Mouse (Mus musculus) limb, embryonic 12.5 days (tissue): Measurements from ENCODE around the gene Supt6. TPM values are rescaled to one million over a fixed set of nuclear protein-coding genes. Genes with fewer than 3 reads are reported as not detected.

ENCODE experiments used
- ATAC-seq: fragments of 200-750 bp; cut with Nextera tagmentation; 2 replicates; pipeline ENCODE4 v1.8.0; 2017; ENCODE audit warnings: low read depth, moderate TSS enrichment; ENCODE audit not compliant: insufficient number of reproducible peaks, insufficient read depth, low FRiP score, low TSS enrichment
- H3K27ac ChIP-seq: fragments of 300-500 bp; sonication (generic); 2 replicates; pipeline ENCODE4 v1.5.1; 2016; ENCODE audit warnings: mild to moderate bottlenecking, moderate library complexity
- H3K27me3 ChIP-seq: fragments of 300-500 bp; sonication (generic); 2 replicates; pipeline ENCODE4 v1.6.1; 2016; ENCODE audit warnings: mild to moderate bottlenecking, moderate library complexity
- H3K36me3 ChIP-seq: fragments of 300-500 bp; sonication (generic); 2 replicates; pipeline ENCODE4 v1.6.1; 2016; ENCODE audit warnings: mild to moderate bottlenecking, moderate library complexity
- H3K4me1 ChIP-seq: fragments of 300-500 bp; sonication (generic); replicated peaks from 2 replicates; pipeline ENCODE4 v1.6.1; 2016
- H3K4me2 ChIP-seq: fragments of 300-500 bp; sonication (generic); 2 replicates; pipeline ENCODE4 v1.6.1; 2016; ENCODE audit warnings: mild to moderate bottlenecking, moderate library complexity
- H3K4me3 ChIP-seq: fragments of 300-500 bp; sonication (generic); replicated peaks from 2 replicates; pipeline ENCODE4 v1.5.1; 2016; ENCODE audit warnings: mild to moderate bottlenecking
- H3K9ac ChIP-seq: fragments of 300-500 bp; sonication (generic); replicated peaks from 2 replicates; pipeline ENCODE4 v1.6.1; 2016; ENCODE audit warnings: mild to moderate bottlenecking, moderate library complexity
- H3K9me3 ChIP-seq: fragments of 300-500 bp; sonication (generic); 2 replicates; pipeline ENCODE4 v1.6.1; 2016; ENCODE audit warnings: mild to moderate bottlenecking, moderate library complexity
- WGBS: fragments of 180-500 bp; shearing (Covaris S2); methylation state at CpG from one replicate; pipeline ENCODE4 v1.1.7; 2016; 5-methylcytosine and 5-hydroxymethylcytosine counted together
- polyA plus RNA-seq: library from polyadenylated mRNA; unstranded; fragments of >200 nt; fragmentation: Nextera tagmentation; extraction: Ambion mirVana; gene quantifications from 2 replicates; pipeline ENCODE4 v1.2.1, GENCODE M21; 2016

The Supt6 gene
- polyA plus RNA-seq, 1 experiment from 2014 or later, result 36.8 TPM

DNA sequence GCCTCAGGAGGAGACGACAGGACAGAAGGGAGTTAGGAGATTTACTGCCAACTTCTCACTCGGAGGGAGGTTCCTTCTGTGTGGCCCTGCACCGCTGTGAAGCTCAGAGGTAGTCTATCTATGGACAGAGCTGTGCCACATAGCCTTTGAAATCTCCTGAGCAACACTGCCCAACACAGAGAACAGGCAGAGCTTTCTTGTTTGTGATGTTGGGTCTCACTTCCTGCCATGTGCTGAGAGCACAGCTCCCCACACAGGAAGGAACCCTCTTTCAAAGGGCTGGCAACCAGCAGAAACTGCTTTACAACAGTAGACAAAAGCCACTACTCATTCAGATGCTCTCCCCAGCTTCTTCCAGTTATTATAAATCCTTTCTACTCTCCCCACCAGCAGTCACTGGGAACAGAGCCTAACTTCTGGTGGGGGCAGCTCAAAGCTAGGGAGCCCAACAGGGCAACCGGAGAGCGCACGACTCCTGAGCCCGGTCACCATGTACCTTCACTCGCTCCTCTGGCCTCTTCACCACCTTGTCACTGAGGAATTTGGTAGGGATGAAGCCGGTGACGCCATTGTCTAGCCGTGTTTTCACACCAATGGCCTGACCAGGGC is 30.0 kb downstream of the Supt6 start:
- WGBS, result 87% methylated on average over 11 of the region's 11 CpGs
- Histone ChIP-seq H3K36me3 (peaks cover 98% of the 10 kb centered on the region), H3K9me3 (no peaks in the 10 kb centered on the region), H3K27ac (no peak overlapping the region), H3K4me1 (no peaks in the 10 kb centered on the region), H3K9ac (no peak overlapping the region), H3K27me3 (no peaks in the 10 kb centered on the region), H3K4me3 (no peak overlapping the region), H3K4me2 (no peak overlapping the region)
- no peak for ATAC-seq

DNA sequence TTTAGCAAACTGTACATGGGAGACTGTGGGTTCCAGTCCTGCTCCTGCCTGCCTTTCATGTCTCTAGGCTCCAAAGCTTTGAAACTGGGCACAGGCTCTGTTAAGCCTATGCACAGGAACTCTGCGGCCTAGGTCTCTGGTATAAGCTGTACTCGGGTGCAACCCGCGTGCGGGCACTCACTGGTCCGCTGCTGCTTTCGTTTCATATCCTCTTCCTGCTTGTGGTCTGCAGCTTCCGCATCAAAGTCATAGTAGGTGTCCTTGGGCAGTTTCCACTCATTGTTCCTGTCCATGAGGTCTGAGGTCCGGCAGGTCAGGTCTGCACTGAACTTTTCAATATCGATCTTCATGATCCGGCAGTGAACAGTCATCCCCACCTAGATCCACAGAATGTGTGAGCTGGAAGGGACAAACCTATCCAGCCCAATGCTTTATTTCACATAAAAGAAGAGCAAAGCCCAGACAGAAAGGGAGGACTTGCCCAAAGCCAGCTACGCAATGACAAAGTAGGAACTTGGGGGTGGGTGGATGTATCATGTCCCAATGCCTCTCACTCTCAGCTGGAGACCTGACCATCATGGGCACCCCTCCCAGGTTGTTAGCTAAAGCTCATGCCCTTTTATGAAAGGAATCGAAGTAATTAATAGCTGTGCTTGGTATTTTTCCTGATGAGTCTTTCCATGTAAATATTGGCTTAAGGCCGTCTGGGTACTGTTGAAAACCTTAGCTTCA is 32.5 kb downstream of the Supt6 start:
- Histone ChIP-seq H3K36me3 (peaks cover 99% of the 10 kb centered on the region), H3K4me3 (no peak overlapping the region), H3K9ac (no peak overlapping the region), H3K4me1 (no peaks in the 10 kb centered on the region), H3K4me2 (no peak overlapping the region), H3K9me3 (no peaks in the 10 kb centered on the region), H3K27ac (no peak overlapping the region), H3K27me3 (no peaks in the 10 kb centered on the region)
- no peak for ATAC-seq
- 95% methylated on average over 14 of the region's 14 CpGs for WGBS

- H3K27me3 ChIP-seq, result no peaks in the 10 kb centered on the region
- no peak overlapping the region for H3K27ac ChIP-seq
- H3K36me3 ChIP-seq, result peaks cover 100% of the 10 kb centered on the region
- no peaks in the 10 kb centered on the region for H3K9me3 ChIP-seq
- no peak overlapping the region for H3K9ac ChIP-seq
- H3K4me2 ChIP-seq, result no peak overlapping the region
- ATAC-seq, result no peak
- no peaks in the 10 kb centered on the region for H3K4me1 ChIP-seq
- no peak overlapping the region for H3K4me3 ChIP-seq
- 88% methylated on average over 5 of the region's 5 CpGs for WGBS
Measured at GRCm38 (mm10) chr11:78211513-78211912, 34.3 kb downstream of the Supt6 start.

DNA sequence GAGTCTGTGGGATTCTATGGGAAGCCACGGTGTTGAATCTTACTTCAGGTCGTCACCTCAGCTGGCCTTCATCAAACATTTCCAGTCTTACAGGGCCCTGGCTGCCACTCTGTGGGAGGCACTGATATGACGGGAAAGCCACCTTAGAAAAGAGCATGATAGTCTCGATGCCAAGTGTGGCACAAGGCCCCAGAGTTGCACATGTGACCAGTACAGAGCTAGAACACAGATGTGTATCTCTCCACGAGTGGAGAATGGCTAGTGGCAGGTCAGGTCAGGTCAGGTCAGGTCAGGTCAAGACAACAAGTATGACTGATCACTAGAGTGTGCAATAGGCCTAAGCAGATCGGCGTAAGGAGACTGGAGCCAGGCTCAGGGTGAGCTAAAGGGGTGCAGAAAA is 35.2 kb downstream of the Supt6 start:
- no peaks in the 10 kb centered on the region for H3K9me3 ChIP-seq
- no peaks in the 10 kb centered on the region for H3K27me3 ChIP-seq
- no peak overlapping the region for H3K27ac ChIP-seq
- H3K36me3 ChIP-seq, result peaks cover 100% of the 10 kb centered on the region
- ATAC-seq, result no peak
- no peak overlapping the region for H3K4me3 ChIP-seq
- no peaks in the 10 kb centered on the region for H3K4me1 ChIP-seq
- H3K4me2 ChIP-seq, result no peak overlapping the region
- WGBS, result 66% methylated on average over 7 of the region's 7 CpGs
- no peak overlapping the region for H3K9ac ChIP-seq

DNA sequence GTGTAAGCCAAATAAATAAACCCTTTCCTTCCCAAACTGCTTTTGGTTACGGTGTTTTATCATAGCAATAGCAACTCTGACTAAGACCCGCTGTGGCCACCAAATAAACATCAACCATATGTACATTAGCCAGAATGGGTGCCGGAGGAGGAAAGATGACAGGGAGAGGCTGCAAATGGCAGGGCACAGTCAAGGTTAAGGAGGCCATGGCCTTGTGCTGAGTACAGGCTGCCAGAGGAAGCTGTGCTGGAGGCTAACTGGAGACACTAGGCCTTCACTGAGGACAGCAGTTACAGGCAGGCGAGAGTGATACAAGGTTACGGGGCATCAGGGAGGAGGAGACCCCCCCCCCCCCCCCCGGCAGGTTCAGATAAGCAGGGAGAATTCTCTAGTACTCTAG is 35.9 kb downstream of the Supt6 start:
- H3K9me3 ChIP-seq, result no peaks in the 10 kb centered on the region
- peaks cover 100% of the 10 kb centered on the region for H3K36me3 ChIP-seq
- H3K27me3 ChIP-seq, result no peaks in the 10 kb centered on the region
- no peak overlapping the region for H3K9ac ChIP-seq
- no peaks in the 10 kb centered on the region for H3K4me1 ChIP-seq
- 84% methylated on average over 6 of the region's 6 CpGs for WGBS
- ATAC-seq, result no peak
- no peak overlapping the region for H3K4me2 ChIP-seq
- H3K27ac ChIP-seq, result no peak overlapping the region
- no peak overlapping the region for H3K4me3 ChIP-seq

- Histone ChIP-seq H3K27me3 (no peaks in the 10 kb centered on the region), H3K27ac (no peak overlapping the region), H3K4me1 (no peaks in the 10 kb centered on the region), H3K4me2 (no peak overlapping the region), H3K36me3 (peaks cover 93% of the 10 kb centered on the region), H3K9ac (no peak overlapping the region), H3K4me3 (no peak overlapping the region), H3K9me3 (no peaks in the 10 kb centered on the region)
- 89% methylated on average over 7 of the region's 7 CpGs for WGBS
- no peak for ATAC-seq
Measured at GRCm38 (mm10) chr11:78207190-78207589, 38.6 kb downstream of the Supt6 start.

DNA sequence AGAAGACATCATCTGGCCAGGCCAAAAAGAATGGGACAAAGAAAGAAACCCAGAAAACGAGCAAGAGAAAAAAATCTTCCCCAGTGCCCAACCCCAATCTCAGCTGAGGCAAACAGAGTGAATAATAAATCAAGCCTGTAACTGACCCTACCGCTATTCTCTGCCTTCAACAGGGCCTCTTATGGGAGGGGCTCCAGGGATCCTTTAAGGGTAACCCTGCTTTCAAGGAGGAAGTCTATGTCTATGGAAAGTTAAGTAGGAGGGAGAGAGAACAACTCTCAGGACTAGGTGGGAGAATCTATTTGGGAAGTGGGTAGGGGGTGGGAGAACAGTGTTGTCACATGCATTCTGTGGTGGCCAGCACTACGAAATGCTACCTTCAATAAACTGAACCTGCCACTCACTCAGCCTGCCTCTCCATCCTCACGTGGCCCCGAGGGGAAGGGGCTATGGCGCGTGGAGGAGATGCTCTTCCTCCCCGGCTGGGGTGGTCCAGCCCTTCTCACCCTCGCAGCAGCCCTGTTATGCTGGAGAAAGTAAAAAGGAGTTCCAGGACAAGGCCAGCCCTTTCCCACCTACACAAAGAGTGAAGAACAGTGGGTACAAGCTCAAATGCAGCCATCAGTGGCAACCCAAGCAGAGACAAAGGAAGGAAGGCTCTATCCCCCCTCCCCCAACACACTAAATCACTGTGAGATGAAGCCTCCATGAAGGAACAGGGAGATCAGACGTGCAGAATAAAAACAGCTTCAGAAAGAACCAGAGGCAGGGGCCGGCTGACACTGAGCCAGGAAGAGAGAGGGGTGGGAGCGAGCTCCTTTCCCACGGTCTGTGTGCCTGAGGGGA is 40.2 kb downstream of the Supt6 start:
- no peak overlapping the region for H3K4me2 ChIP-seq
- no peak overlapping the region for H3K9ac ChIP-seq
- no peaks in the 10 kb centered on the region for H3K27me3 ChIP-seq
- H3K4me3 ChIP-seq, result no peak overlapping the region
- 71% methylated on average over 13 of the region's 13 CpGs for WGBS
- H3K36me3 ChIP-seq, result peaks cover 77% of the 10 kb centered on the region
- no peak for ATAC-seq
- no peaks in the 10 kb centered on the region for H3K9me3 ChIP-seq
- H3K4me1 ChIP-seq, result no peaks in the 10 kb centered on the region
- H3K27ac ChIP-seq, result 0 out of 2 replicates have a peak overlapping the region, but pooled peaks have one; percentile 56

GRCm38 (mm10) chr11:78204287-78204686 is 41.5 kb downstream of the Supt6 start:
- 89% methylated on average over 6 of the region's 6 CpGs for WGBS
- Histone ChIP-seq H3K4me1 (no peaks in the 10 kb centered on the region), H3K9ac (no peak overlapping the region), H3K27ac (no peak overlapping the region), H3K9me3 (no peaks in the 10 kb centered on the region), H3K4me3 (no peak overlapping the region), H3K27me3 (no peaks in the 10 kb centered on the region), H3K36me3 (peaks cover 64% of the 10 kb centered on the region), H3K4me2 (no peak overlapping the region)
- no peak for ATAC-seq

DNA sequence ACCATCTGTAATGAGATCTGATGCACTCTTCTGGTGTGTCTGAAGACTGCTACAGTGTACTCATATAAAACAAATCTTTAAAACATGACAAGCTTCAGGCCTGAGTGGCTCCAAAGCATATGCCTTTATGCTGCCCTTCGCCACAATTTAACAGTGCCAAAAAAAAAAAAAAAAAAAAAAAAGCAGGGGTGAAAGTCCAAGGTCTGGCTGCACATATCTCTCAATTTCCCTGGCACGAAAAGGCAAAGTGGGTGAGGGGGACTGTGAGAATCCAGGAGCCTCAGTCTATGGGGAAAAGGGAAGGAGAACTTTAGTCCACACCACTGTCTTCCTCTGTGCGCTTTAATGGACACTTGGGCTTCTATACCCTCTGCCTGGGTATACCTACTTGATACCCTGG is 43.4 kb downstream of the Supt6 start:
- WGBS, result 85% methylated on average over 3 of the region's 3 CpGs
- Histone ChIP-seq H3K9me3 (no peaks in the 10 kb centered on the region), H3K36me3 (peaks cover 44% of the 10 kb centered on the region), H3K9ac (no peak overlapping the region), H3K27ac (no peak overlapping the region), H3K4me2 (no peak overlapping the region), H3K27me3 (no peaks in the 10 kb centered on the region), H3K4me1 (no peaks in the 10 kb centered on the region), H3K4me3 (no peak overlapping the region)
- ATAC-seq, result no peak

DNA sequence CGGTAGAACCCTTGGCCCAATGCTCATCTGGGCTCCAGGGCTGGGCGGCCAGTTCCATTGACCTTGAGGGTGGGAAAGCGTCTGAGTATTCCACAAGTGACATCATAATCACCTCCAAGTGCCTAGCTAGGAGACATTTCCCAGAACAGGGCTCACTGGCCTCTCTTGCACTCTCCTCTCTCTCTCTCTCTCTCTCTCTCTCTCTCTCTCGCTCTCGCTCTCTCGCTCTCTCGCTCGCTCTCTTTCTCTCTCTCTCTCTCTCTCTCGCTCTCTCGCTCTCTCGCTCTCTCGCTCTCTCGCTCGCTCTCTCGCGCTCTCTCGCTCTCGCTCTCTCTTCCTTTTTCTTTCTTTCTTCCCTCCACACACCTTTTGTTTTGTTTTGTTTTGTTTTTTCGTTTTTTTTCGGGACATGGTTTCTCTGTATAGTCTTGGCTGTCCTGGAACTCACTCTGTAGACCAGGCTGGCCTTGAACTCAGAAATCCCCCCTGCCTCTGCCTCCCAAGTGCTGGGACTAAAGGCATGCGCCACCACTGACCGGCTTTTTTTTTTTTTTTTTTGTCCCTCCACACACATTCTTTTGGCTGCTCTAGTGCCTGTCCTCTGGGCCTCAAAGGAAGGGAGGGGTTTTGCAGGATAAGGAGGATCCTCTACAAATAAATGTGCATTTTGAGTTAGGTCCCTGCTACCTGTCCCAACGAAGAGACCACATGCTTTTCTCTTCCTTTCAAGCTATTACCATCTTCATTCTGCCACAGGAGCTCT is 50.5 kb downstream of the Supt6 start:
- Histone ChIP-seq H3K4me3 (peak overlapping the region; percentile 46), H3K4me1 (peaks cover 13% of the 10 kb centered on the region), H3K9me3 (no peaks in the 10 kb centered on the region), H3K36me3 (peaks cover 34% of the 10 kb centered on the region), H3K9ac (peak overlapping the region; percentile 18; the same call in 1 of the 2 replicates), H3K27ac (peak overlapping the region; percentile 53; the same call in 1 of the 2 replicates), H3K4me2 (peak overlapping the region; percentile 57), H3K27me3 (no peaks in the 10 kb centered on the region)
- WGBS, result 63% methylated on average over 23 of the region's 23 CpGs
- no peak for ATAC-seq
